Mouse (Mus musculus): ENCODE measurements at regions not wholly inside any gene's neighbourhood (a gene's known extent, or its start where the extent isn't known, plus 50 kb on each side); places are given as distances from the start of the nearest gene placed in this dataset.

DNA sequence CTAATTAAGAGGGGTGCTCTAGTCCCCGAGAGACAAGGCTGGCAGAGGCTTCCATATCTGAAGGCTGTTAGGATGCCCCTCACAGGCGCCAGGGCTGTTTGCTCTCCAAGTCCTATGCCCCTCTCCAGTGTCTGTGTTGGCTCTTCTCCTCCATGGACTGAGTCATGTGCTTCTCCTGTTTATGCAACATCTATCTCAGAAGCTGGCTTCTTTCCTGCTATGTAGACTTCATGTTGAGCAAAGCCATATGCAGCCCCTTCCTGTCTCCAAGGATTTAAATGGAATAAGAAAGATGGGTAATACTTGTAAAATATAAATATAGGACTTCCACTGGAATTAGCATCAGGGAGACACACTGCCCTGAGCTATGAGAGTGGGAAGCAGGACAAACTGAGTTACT lies 278.3 kb downstream of the Cdh26 start:
- Histone ChIP-seq H3K4me1 (ENCODE audit: control insufficient read depth, insufficient read depth, low read length) (peaks cover 7% of the 10 kb centered on the region; the same call in 1 of the 2 replicates), H3K27ac (ENCODE audit: low read length) (no peak overlapping the region), H3K9me3 (replicated peaks; ENCODE audit: control insufficient read depth, low read length) (no peaks in the 10 kb centered on the region), H3K9ac (ENCODE audit: low read length) (no peak overlapping the region), H3K4me3 (replicated peaks; ENCODE audit: low read length) (no peak overlapping the region), H3K36me3 (ENCODE audit: control insufficient read depth, insufficient read depth, low read length) (no peaks in the 10 kb centered on the region), H3K27me3 (ENCODE audit: control insufficient read depth, insufficient read depth, low read length) (no peaks in the 10 kb centered on the region), H3K4me2 (ENCODE audit: low read depth, low read length) (no peak overlapping the region)
- peak; percentile 69 for ATAC-seq (ENCODE audit: insufficient read depth, low FRiP score)
- WGBS = 55% methylated on average over 2 of the region's 2 CpGs

DNA sequence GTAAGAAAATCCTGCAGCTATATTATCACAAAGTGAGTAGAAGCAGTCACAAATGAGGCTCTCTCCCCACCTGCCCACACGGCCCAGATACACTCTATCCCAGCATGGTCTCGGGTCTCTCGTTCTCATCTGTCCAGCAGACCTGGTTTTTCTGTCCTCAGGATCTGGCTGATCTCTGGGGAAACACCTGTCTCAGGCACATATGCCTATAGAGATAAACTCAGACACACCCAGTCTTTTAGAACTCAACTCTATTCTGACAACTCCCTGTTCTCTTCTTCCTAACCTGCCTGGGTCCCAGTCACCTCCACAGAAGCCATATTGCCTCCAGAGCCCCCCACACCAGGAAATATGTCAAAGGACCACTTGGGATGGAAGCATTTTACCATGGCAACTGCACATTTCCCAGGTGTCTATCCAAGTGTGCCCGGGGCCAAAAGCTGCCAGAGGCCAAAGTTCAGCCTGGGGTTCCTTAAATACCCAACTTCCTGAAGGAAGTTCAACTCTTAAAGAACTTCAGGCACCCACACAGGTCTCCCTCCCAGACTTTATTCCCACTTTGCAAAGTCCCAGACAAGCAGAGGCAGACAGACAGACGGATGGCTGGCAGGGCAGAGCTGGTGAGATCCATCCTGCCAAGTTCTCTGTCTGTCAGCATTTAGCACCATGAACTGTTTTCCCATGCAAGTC lies 279.0 kb downstream of the Cdh26 start:
- Histone ChIP-seq H3K9ac (ENCODE audit: low read length) (no peak overlapping the region), H3K4me3 (replicated peaks; ENCODE audit: low read length) (no peak overlapping the region), H3K4me1 (ENCODE audit: control insufficient read depth, insufficient read depth, low read length) (peaks cover 7% of the 10 kb centered on the region; the same call in 1 of the 2 replicates), H3K27me3 (ENCODE audit: control insufficient read depth, insufficient read depth, low read length) (no peaks in the 10 kb centered on the region), H3K27ac (ENCODE audit: low read length) (no peak overlapping the region), H3K36me3 (ENCODE audit: control insufficient read depth, insufficient read depth, low read length) (no peaks in the 10 kb centered on the region), H3K9me3 (replicated peaks; ENCODE audit: control insufficient read depth, low read length) (no peaks in the 10 kb centered on the region), H3K4me2 (ENCODE audit: low read depth, low read length) (no peak overlapping the region)
- WGBS = 65% methylated on average over 5 of the region's 5 CpGs
- no peak for ATAC-seq (ENCODE audit: insufficient read depth, low FRiP score)

DNA sequence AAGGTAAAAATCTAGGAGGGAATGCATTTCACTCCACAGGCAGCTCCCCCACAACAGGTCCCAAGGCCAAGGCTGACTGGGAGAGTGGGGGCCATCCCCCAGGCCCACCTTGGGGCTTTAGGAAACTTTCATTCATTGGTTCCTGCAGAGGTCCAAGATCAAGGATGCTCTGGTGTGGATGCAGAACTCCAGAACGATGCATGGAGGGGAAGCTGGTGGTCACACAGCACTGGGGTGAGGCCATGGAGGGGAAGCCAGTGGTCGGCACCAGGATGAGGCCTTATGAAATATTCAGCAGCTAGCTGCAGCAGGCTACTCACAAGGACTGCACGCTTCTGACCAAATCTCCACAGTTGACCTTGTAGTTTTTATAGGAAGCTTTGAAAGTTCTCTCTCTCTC lies 279.7 kb downstream of the Cdh26 start:
- Histone ChIP-seq H3K4me3 (replicated peaks; ENCODE audit: low read length) (no peak overlapping the region), H3K4me2 (ENCODE audit: low read depth, low read length) (no peak overlapping the region), H3K27ac (ENCODE audit: low read length) (no peak overlapping the region), H3K36me3 (ENCODE audit: control insufficient read depth, insufficient read depth, low read length) (no peaks in the 10 kb centered on the region), H3K9ac (ENCODE audit: low read length) (no peak overlapping the region), H3K9me3 (replicated peaks; ENCODE audit: control insufficient read depth, low read length) (no peaks in the 10 kb centered on the region), H3K4me1 (ENCODE audit: control insufficient read depth, insufficient read depth, low read length) (peaks cover 8% of the 10 kb centered on the region; the same call in 1 of the 2 replicates), H3K27me3 (ENCODE audit: control insufficient read depth, insufficient read depth, low read length) (no peaks in the 10 kb centered on the region)
- 82% methylated on average over 3 of the region's 3 CpGs for WGBS
- ATAC-seq (ENCODE audit: insufficient read depth, low FRiP score) = no peak

DNA sequence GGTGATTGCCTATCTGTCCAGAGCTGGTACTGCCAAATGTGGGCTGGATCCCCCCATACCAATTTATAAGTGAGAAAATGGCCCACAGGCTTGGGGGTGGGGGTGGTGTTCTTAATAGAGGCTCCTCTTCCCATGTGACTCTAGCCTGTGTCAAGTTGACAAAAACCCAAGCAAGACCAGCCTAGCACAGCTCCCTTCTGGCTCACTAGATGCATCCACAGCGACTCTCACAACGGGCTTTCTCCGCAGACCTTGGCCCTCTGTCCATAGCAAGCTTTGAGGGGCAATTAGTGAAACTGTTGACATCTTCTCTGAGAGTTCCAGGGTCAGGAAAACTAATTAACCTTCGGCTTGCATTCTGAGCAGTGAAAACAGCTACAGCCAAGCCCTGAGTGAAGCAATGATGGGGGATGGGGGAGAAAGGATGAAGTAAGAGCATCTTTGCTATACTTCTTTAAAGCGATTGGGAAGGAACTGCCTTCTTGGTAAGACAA lies 281.3 kb downstream of the Cdh26 start:
- ATAC-seq (ENCODE audit: insufficient read depth, low FRiP score) = no peak
- H3K27ac ChIP-seq (ENCODE audit: low read length) = no peak overlapping the region

DNA sequence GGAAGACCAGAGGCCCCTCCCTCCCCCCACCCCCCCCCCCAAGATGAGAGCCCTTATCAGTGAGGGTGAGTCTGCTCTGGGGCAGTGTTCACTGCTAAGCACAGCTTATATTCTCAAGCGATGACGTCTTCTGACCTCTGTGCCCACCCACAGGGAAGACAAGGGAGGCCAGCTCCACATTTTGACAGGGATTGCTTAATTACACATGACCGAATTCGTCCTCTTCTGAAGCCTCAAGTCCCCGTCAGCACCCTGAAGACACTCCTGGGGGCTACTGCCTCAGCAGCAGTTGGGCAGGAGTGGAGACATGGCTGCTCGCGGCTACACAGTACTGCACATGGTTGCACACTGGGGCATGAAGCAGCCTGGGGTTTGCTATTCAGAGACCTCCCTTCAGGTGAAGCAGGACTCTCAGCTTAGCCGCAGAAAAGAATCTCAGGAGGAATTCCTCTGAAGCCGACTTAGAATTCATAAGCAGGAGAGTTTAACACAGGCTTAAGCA lies 282.1 kb downstream of the Cdh26 start:
- Histone ChIP-seq H3K4me2 (ENCODE audit: low read depth, low read length) (no peak overlapping the region), H3K4me1 (ENCODE audit: control insufficient read depth, insufficient read depth, low read length) (peaks cover 11% of the 10 kb centered on the region; the same call in 1 of the 2 replicates), H3K27me3 (ENCODE audit: control insufficient read depth, insufficient read depth, low read length) (no peaks in the 10 kb centered on the region), H3K9me3 (replicated peaks; ENCODE audit: control insufficient read depth, low read length) (no peaks in the 10 kb centered on the region), H3K36me3 (ENCODE audit: control insufficient read depth, insufficient read depth, low read length) (no peaks in the 10 kb centered on the region), H3K4me3 (replicated peaks; ENCODE audit: low read length) (no peak overlapping the region), H3K27ac (ENCODE audit: low read length) (no peak overlapping the region), H3K9ac (ENCODE audit: low read length) (no peak overlapping the region)
- WGBS = 62% methylated on average over 9 of the region's 9 CpGs
- no peak for ATAC-seq (ENCODE audit: insufficient read depth, low FRiP score)

More for the DNA sequence above, 281.3 kb downstream of the Cdh26 start:
- H3K4me3 ChIP-seq (replicated peaks; ENCODE audit: low read length) = no peak overlapping the region
- no peaks in the 10 kb centered on the region for H3K27me3 ChIP-seq (ENCODE audit: control insufficient read depth, insufficient read depth, low read length)
- no peaks in the 10 kb centered on the region for H3K9me3 ChIP-seq (replicated peaks; ENCODE audit: control insufficient read depth, low read length)
- no peak overlapping the region for H3K4me2 ChIP-seq (ENCODE audit: low read depth, low read length)
- no peaks in the 10 kb centered on the region for H3K36me3 ChIP-seq (ENCODE audit: control insufficient read depth, insufficient read depth, low read length)
- peaks cover 11% of the 10 kb centered on the region; the same call in 1 of the 2 replicates for H3K4me1 ChIP-seq (ENCODE audit: control insufficient read depth, insufficient read depth, low read length)
- no peak overlapping the region for H3K9ac ChIP-seq (ENCODE audit: low read length)
- 68% methylated on average over 5 of the region's 5 CpGs for WGBS

DNA sequence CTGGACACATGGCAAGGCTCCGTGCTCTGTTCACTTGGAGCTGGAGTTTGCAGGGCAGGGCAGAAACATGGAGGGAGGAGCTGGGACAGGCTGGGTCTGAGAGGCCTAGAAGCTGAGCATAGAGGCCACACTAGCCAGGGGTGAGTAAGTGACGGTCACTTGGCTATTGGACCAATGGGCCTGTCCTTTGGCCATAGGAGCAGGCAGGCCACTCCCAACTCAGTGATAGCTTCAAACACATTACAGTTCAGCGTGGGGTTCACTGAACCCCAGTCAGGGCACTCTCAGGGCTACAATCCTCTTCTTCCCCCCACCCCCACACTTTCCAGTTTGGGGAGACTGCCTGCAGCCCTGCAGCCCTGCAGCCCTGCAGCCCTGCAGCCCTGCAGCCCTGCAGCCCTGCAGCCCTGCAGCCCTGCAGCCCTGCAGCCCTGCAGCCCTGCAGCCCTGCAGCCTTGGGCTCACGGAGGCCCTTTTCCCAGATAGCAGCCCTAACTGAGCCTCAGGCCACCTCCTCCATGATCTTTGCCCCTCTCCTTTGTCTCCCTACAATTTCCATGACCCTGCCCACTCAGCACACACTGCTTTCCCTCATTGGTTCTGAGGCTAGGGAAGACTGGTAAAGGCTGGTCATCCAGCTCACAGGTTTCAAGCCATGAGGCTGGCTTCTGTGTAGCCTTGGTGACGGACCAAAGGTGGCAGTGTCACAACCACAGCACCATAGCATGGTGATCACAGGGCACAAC lies 285.3 kb downstream of the Cdh26 start:
- Histone ChIP-seq H3K36me3 (ENCODE audit: control insufficient read depth, insufficient read depth, low read length) (no peaks in the 10 kb centered on the region), H3K27ac (ENCODE audit: low read length) (no peak overlapping the region), H3K9ac (ENCODE audit: low read length) (no peak overlapping the region), H3K27me3 (ENCODE audit: control insufficient read depth, insufficient read depth, low read length) (no peaks in the 10 kb centered on the region), H3K4me1 (ENCODE audit: control insufficient read depth, insufficient read depth, low read length) (0 out of 2 replicates have a peak, but pooled peaks cover 5% of the 10 kb centered on the region), H3K9me3 (replicated peaks; ENCODE audit: control insufficient read depth, low read length) (no peaks in the 10 kb centered on the region), H3K4me3 (replicated peaks; ENCODE audit: low read length) (no peak overlapping the region), H3K4me2 (ENCODE audit: low read depth, low read length) (no peak overlapping the region)
- no peak for ATAC-seq (ENCODE audit: insufficient read depth, low FRiP score)
- 75% methylated on average over 5 of the region's 5 CpGs for WGBS

DNA sequence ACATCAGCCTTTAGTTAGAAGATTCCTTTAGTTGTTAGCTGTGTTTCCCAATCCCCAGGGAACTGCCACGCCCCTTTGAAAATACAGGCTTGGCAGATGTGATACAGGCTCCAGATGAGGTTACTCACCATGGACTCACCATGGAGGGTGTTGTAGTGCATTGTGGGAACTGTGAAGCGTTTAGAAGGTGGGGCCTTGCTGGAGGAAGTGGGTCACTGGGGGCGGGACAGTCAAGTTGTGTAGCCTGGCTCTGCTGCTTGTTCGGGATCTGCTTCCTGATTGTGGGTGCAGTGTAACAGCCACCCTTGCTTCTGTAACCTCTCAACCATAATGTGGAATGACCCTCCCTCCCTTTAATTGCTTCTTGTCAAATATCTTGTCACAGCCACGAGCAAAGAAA lies 287.7 kb downstream of the Cdh26 start:
- Histone ChIP-seq H3K9ac (ENCODE audit: low read length) (no peak overlapping the region), H3K4me3 (replicated peaks; ENCODE audit: low read length) (no peak overlapping the region), H3K27ac (ENCODE audit: low read length) (no peak overlapping the region), H3K9me3 (replicated peaks; ENCODE audit: control insufficient read depth, low read length) (no peaks in the 10 kb centered on the region), H3K4me2 (ENCODE audit: low read depth, low read length) (no peak overlapping the region), H3K36me3 (ENCODE audit: control insufficient read depth, insufficient read depth, low read length) (no peaks in the 10 kb centered on the region), H3K27me3 (ENCODE audit: control insufficient read depth, insufficient read depth, low read length) (0 out of 2 replicates have a peak, but pooled peaks cover 3% of the 10 kb centered on the region), H3K4me1 (ENCODE audit: control insufficient read depth, insufficient read depth, low read length) (0 out of 2 replicates have a peak, but pooled peaks cover 5% of the 10 kb centered on the region)
- WGBS = 73% methylated on average over 5 of the region's 5 CpGs
- no peak for ATAC-seq (ENCODE audit: insufficient read depth, low FRiP score)

DNA sequence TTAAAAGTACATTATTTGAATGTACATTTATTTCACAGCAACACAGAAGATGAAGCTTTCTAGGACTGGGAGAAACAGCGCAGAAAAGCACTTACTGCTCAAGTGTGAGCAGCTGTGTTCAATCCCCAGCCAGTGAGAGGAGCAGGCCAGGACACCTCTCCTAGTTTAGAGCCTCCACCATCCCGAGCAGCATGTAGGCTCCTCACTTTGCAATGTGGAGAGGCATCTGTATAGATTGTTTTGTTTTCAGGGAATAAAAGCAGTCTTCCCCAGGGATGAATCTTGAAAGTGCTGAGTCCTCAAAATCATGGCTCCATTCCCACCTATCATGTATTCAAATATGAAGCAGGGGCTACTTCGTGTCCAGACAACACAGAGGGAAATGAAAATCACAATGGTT lies 293.1 kb downstream of the Cdh26 start:
- Histone ChIP-seq H3K4me3 (replicated peaks; ENCODE audit: low read length) (no peak overlapping the region), H3K9ac (ENCODE audit: low read length) (no peak overlapping the region), H3K9me3 (replicated peaks; ENCODE audit: control insufficient read depth, low read length) (no peaks in the 10 kb centered on the region), H3K4me1 (ENCODE audit: control insufficient read depth, insufficient read depth, low read length) (no peaks in the 10 kb centered on the region; the same call in 1 of the 2 replicates), H3K4me2 (ENCODE audit: low read depth, low read length) (no peak overlapping the region), H3K36me3 (ENCODE audit: control insufficient read depth, insufficient read depth, low read length) (no peaks in the 10 kb centered on the region), H3K27me3 (ENCODE audit: control insufficient read depth, insufficient read depth, low read length) (peaks cover 7% of the 10 kb centered on the region; the same call in 1 of the 2 replicates), H3K27ac (ENCODE audit: low read length) (no peak overlapping the region)
- ATAC-seq (ENCODE audit: insufficient read depth, low FRiP score) = peak; percentile 44; the same call in 1 of the 2 replicates
- 28% methylated on average over 3 of the region's 3 CpGs for WGBS

DNA sequence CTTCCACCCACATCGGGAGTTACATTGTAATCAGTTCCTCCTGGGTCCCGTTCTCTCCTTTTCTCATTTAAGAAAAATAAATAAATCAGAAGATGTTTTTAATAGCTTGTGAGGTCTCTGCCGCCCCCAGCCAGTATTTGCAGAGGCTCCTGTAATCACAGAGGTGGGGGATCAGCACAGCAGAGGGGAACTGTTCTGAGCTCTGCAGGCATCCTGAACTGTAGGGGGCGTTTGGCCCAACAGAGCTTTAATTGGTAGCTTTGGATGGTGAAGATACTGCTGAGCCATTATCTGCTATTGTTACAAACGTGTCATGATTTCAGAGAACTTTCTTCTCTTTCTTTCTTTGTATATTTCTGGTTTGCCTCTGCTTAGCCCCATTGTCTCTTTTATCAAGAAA lies 293.9 kb downstream of the Cdh26 start:
- Histone ChIP-seq H3K36me3 (ENCODE audit: control insufficient read depth, insufficient read depth, low read length) (no peaks in the 10 kb centered on the region), H3K27me3 (ENCODE audit: control insufficient read depth, insufficient read depth, low read length) (peaks cover 7% of the 10 kb centered on the region; the same call in 1 of the 2 replicates), H3K27ac (ENCODE audit: low read length) (no peak overlapping the region), H3K4me3 (replicated peaks; ENCODE audit: low read length) (no peak overlapping the region), H3K9ac (ENCODE audit: low read length) (no peak overlapping the region), H3K9me3 (replicated peaks; ENCODE audit: control insufficient read depth, low read length) (no peaks in the 10 kb centered on the region), H3K4me1 (ENCODE audit: control insufficient read depth, insufficient read depth, low read length) (no peaks in the 10 kb centered on the region; the same call in 1 of the 2 replicates), H3K4me2 (ENCODE audit: low read depth, low read length) (no peak overlapping the region)
- 11% methylated on average over 5 of the region's 5 CpGs for WGBS
- no peak for ATAC-seq (ENCODE audit: insufficient read depth, low FRiP score)

Measured in stomach, embryonic 16.5 days (tissue).